Mouse (Mus musculus) left cerebral cortex, postnatal 36 days (tissue): ENCODE measurements around the gene Gm6525. TPM values are rescaled to one million over a fixed set of nuclear protein-coding genes. Genes with fewer than 3 reads are reported as not detected.
A peak's percentile ranks its signal among the peaks of the same experiment; 100 is the strongest.

Experiments
- DNase-seq, 2 experiments: peaks; one replicate each; pipeline ENCODE4 v3.0.0; 2021 to 2022; ENCODE audit warnings: low spot score in 2 of 2, mixed read lengths in 1 of 2
- intact Hi-C: fragments of 180-260 bp; cut with DNase I; formaldehyde crosslinking; loops from one replicate; pipeline ENCODE4 v1.15.1; 2025
- total RNA-seq, 2 experiments: library from RNA; stranded (reverse); gene quantifications; 2 replicates each; pipeline ENCODE4 v1.2.3; 2021

Gene Gm6525
- total RNA-seq, 2 experiments from 2014 or later, result not detected

DNA sequence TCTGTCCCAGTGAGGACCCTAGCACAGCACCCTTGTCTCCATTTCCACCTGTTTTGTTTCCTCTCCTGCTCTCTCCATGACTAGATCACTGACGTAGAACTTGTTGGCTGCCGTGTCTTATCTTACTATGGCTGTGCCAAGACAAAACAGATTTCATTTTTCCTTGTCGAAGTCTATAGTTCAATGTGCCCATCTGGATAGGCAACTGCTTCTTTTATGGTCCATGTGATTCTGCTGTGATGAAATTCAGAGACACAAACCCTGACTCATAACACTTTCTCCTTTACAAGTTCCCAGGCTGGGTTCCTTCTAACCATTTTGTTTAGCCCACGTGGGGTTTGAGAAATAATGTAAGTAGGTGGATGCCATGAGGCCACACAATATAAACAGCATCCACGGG is 7.8 kb upstream of the Gm6525 start:
- DNase-seq, result no peak
- intact Hi-C loops, result no loop called here

DNA sequence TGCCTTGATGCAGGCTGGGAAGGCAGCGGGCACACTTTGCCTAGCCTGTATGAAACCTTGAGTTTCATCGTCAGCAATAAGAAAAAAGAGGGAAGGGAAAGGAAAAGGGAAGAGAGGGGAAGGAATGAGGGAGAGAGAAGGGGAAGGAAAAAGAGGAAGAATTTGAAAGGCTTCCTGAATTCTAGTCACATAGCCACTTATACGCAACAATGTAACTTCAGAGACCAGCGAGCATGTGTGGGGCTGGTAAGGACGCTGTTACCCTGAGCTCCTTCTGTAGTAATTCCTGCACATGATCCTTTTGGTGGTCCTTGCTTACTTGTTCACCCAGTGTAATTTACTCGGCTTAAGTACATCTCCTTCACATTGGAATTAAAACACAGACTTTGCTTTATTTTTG is 5.0 kb upstream of the Gm6525 start:
- intact Hi-C loops, result no loop called here
- no peak for DNase-seq

DNA sequence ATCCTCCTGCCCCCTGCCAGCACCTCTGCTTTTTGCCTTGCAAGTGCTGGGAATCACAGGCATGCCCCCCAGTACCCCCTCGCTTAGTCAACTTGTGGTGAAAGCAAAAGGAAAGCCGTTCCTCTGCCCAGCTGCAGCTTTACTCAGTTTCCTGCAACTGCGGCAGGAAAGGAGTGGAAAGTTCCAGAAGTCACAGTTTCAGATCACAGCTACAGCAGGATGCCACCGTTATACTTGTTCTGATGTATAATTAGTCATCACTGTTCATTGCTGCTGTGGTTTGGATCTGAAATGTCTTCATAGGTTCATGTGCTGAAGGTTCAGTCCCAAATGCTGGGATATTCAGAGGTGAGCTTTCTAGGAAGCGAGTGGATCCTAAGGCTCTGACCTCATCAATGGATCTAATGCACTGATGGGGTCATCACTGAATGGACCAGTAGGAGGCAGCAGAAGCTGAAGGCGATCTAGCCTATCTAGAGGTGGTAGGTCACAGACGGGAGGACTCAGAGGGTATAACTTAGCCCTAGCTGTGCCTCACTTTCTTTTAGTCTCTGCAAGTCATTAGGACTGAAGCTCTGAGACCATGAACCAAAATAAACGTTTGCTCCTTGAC is 4.4 kb upstream of the Gm6525 start:
- intact Hi-C loops, result no loop called here
- no peak for DNase-seq

DNA sequence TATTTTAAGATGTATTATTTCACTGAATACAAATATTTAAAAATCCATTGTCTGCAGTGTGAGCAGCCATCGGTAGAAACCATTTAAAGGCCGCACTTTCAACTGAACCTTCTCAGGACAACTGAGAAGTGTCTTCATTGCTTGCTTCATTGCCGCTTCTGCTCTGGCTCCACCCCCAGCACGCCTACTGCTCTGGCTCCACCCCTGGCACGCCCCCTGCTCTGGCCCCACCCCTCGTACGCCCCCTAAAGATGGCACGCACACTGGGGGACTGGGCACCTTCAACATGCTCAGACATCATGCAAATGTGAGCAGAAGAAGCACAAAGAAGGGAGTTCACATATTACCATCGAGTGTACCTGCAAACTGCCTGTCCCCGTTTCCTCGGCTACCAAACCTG is 1.5 kb upstream of the Gm6525 start:
- intact Hi-C loops, result no loop called here
- no peak for DNase-seq

DNA sequence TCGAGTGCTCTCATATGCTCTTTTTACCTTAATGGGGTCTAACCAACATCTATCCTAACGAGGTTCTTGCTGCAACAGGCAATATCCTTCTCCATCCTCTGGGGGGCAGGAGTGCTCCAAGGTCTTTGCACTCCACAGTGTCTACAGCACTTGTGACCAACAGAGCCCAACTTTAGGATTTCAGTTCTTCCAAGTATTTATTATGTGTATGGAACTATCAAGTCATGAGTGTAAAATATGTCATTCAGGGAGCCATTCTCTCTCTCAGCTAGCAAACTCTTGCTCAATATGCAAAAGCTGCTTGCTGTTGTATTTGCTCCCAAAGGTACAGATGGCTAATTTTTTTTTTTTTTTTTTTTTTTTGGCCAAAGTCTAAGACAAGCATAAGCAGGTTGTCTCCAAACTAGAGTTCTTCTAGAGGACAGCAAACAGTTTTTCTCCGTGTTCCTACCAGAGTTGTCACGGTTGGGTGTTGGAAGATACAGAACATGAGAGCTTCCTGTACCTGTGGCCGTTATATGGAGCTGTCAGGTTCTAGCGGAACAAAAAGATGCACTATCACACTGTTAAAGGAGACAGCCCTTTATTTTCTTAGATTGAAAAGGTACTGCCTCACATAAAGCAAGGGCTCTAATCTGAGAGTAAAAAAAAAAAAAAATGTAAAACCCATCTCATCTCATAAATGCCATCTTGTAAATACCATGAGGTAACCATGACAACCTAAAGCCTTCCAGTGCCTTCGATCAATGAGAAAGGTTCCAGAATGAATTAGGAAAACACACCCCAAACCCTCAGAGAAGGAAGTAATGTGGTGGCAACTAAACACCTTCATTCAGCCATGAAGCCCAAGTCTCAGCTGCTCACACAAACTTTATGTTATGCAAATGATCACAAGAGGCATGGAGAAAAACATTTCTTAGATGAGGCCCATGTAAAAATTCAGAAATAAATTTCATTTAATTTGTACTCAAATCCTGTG is 1.7 kb downstream of the Gm6525 start:
- peak; percentile 54 to 60 for DNase-seq

DNA sequence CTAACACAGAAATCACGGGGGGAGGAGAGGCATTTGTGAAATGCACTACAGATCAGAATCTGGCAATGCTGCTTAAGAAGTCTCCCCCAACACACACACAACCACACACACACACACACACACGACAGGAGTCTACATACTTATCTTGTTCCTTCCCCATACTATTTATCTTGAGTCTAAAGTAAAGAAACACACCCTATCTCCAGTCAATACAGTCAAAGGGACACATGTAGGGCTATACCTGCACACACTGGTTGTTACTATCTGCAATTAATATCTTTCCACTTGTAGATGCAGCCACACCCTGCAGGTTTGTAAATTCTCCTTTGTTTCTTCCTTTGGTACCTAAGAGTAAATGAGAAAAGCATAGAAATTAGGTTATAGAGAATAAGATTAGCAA is 3.9 kb downstream of the Gm6525 start:
- intact Hi-C loops, result no loop called here
- DNase-seq, result no peak

More for the DNA sequence above, 1.7 kb downstream of the Gm6525 start:
- intact Hi-C loops, result loop anchor here (1.0 to 2.0 kb wide), 2 partner anchors 129 to 138 kb away; no protein-coding TSS in a partner anchor

DNA sequence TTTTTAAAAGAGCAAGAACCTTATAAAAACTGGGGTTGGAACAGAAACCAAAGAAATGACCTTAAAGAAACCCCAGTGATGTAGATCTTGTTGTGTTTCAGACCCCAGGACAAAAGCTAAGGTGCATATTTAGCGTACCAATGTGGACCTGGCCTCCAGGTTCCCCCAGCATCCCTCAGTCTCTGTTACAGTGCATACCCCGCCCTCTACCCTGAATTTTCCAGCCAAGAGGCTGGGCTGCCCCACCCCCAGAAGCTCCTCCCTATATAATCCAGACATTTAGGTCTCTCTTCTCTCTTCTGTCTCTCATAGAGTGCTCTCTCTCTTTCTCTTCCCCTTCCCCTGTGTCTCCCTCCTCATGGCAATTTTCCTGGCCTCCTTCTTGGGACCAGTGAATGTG is 6.4 kb downstream of the Gm6525 start:
- intact Hi-C loops, result no loop called here
- no peak for DNase-seq

DNA sequence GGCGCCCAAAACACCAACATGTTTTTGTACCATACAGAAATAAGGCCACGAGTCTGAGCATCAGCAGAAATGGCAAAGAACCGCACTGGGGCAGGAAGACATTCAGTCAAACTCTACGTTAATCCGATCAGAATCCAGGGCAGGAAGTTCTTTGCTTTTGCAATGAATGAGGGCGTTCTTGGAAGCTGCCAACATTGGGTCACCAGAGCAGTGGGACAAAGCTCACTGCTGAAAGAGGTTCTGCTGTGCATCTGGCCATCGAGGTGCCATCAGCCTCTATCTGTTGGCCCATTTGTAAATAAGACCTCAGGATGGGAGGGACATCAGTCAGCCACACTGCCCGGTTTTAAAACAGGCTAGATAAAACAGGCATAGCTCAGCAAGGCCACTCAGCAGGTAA is 7.2 kb downstream of the Gm6525 start:
- no peak for DNase-seq
- intact Hi-C loops, result no loop called here

DNA sequence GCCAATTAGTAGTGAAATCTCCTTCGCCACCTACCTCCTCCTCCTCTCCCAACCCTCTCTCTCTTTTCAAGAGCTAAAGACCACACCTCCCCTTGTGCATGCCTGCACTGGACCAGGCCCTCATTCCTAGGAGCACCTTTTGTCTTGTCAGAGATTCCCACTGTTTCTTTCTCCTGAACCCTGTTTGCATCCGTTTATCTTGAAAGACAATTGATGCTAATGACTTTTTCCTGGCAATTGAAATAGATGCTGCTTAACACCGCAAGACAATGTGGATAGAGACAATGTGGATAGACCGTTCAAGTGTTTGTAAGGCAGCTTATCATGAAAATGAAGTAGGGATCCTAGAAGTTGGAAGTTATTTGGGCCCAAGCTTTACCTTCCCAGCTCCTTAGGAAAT is 7.8 kb downstream of the Gm6525 start:
- intact Hi-C loops, result no loop called here
- no peak for DNase-seq

DNA sequence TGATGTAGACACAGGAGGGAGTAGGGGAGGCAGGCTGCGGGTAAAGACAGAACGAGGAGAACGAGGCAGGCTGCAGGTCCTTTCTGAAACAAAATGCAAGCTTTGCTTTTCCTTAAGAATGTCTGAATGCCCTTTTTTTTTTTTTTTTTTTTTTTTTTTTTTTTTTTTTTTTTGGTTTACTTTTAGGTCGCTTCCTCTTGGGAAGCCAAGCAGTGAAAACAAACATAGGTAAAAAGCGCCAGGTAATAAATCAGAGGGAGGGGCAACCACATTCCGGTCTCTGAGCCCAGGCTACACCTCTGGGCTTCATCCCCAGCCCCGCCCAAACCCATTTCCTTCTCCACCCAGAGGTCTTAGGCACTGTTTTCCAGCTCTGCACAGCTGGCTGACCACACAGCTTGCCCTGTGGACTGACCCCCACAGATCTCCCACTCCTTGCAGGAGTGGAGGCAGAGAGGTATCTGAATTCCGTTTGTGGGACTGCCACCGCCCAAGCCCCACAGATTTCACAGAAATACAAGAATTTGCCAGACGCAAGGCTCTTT is 15.8 kb downstream of the Gm6525 start:
- intact Hi-C loops, result no loop called here
- DNase-seq, result no peak

DNA sequence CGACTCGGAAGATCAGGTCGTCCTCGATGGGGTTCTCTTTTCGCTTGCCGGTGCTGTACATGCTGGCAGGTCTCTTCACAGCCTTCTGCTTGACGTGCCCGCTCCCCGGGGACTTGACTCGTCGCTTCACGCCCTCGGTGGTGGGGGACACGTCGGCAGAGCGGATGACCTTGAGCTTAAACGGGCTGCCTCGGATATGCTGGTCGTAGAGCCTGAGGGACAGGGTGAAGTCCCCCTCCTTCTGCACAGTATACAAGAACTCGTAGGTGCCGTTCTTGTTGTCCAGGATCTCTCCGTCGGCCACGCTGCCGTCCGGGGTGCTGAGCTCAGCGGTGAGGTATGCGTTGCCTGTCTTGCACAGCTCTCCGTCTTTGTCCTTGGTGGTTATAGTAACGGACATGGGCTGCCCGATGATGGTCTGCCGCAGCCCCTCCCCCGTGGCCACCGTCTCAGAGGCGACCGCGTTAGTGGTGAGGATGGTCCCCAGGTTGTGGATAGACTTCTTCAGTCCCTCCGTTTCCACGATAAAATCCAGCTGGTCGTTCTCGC is 16.7 kb downstream of the Gm6525 start:
- DNase-seq, result no peak

DNA sequence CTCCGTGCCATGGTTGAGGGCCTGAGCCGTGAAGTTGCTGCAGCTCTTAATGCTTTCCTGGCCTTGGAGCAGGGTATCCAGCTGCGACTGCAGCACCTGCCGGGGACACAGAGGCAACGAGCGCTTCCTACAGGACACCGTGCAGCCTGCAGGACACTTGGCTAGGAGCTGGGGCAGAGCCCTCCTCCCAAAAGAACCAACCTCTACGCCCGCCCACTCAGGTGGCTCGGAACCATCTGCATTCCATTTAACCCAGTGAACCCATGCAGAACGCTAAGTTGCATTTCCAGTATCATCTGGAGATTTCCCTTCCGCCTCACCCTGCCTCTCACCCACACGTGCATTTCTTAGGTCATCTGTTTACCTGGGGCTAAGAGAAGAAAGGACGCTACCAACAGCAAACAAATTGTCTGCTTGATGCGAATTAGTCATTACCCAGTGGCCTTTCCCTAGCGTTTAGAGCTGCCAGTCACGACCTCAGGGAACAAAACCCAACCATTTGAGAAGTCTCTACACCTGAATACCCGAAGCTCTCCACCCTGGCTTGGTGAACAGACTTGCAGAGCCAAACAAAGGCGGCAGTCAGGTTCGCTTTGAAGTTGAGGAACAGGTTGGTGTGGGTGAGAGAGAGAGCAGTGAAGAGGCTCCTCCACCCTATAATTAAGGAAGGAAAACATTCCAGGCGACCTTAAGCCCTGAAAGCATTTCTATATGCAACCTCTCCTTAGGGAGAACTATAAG is 17.4 kb downstream of the Gm6525 start:
- intact Hi-C loops, result no loop called here
- DNase-seq, result no peak

More for the DNA sequence above, 16.7 kb downstream of the Gm6525 start:
- intact Hi-C loops, result no loop called here

DNA sequence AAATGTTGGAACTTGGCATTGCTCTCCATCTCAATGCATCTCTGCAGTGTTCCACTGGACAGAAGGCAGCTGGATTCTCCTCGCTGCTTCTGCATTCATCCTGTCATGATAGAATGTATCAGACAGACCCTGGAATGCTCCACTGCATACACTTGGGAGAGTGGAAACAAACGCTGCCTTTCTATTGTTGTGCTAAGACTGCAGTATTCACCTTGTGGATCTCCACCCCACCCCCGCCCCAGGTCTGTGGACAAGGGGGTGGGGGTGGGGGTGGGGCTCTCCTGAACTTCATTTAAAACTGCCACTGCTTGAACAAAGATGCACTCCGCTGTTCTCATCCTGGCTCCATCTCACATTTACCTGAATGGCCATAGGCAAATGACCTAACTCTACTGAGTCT is 20.0 kb downstream of the Gm6525 start:
- no peak for DNase-seq
- intact Hi-C loops, result no loop called here

DNA sequence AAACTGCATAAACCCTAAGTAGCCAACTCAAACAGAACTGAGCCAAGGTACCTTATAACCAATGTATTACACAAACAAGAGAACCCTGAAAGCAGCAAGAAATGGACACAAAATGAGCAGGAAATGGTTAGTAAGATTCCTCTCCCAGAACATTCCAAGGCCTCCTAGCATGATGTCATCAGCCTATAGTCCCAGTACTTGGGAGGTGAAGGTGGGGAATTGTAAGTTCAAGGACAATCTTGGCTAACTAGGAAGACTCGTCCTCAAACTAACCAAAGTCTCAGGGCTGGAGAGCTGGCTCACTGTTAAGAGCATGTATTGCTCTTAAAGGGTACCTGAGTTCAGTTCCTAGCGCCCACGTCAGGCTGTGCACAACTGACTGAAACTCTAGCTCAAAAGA is 24.3 kb downstream of the Gm6525 start:
- DNase-seq, result no peak
- intact Hi-C loops, result no loop called here

DNA sequence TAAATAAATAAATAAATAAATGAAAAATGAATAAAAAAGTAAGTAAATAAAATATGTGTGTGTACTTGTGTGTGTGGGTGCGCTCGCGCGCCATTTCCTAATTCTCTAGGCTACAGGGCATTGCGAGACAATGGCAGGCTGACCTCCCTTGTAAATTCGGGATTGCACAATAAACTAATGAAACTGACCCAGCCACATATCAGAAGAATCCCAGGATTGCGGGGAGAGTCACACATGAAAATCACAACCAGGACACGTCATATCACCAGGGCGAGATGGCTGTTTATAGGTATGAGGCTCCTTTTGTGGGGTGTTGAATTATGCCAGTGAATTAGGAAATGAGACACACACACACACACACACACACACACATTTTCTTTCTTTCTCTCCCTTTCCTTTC is 25.6 kb downstream of the Gm6525 start:
- DNase-seq, result no peak
- intact Hi-C loops, result no loop called here

DNA sequence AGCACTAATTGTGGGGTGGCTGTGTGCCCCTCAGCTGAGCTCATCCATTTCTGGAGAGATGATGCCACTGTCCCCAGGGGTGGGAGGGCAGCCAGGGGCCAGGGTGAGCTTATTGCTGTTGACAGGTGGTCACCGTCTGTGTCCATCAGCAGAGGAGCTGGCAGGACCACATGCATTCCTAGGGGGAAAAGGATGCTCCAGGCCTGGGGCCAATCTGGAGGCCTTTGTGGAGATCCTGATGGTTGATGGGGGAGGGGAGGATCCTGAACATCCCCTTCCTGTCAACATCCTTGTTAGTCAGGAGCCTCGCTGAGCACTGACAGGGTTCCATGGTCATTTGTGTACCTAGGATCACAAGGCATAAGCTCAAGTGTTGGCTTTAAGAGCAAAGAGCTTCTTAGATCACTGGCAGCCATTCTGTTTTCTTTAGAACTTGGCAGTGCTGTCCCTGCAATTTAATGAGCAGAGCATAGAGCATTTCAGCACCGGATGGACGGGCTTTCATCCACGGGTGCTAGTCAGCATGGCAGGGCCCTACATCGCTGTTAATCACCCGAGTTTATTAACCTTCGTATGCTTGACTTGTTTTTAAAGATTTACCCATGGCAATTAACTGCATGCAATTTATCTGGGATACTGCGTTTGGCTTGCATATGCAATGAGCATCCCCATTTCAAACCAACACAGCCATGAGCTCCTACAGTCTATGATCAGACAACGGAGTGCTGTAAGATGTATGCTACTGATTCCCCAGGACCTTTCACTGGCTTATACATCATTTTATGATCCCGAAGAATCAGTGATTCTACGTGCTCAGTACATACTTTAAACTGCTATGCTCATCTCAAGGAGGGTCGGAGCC is 26.9 kb downstream of the Gm6525 start:
- DNase-seq, result no peak
- intact Hi-C loops, result no loop called here

DNA sequence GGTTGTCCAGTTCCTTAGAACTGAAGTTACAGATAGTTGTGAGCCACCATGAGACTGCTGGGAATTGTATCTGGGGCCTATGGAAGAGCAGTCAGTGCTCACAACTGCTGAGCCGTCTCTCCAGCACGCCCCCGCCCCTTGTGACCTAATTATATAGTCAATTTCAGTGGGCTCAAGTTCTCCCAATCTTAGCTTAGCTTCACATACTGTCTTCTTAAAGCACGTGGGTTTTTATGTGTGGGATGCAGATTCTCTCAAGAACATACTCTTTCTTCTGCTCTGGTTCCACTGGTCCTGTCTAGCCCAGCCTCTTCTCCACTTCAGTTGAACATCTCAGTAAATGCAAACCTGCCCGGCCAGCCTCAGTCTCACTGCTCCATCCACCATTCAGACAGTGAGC is 30.7 kb downstream of the Gm6525 start:
- intact Hi-C loops, result no loop called here
- DNase-seq, result no peak

DNA sequence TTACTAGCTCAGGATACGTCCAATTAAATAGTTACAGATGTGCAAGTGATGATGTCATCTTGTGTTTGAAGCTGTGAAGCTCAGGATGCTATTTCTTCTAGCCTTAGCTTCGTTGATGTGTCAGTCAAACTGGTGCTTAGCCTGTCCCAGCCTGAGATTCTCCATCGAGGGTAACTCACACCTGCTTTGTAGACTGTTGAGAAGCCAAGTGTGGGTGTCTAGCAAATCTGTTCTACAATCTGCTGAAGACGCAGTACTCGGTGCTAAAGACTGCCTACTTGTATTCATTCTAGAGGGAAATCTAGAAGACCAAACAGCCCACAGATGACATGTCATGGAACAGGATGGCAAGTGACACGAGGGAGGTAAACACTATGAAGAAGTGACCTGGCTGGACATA is 31.7 kb downstream of the Gm6525 start:
- no peak for DNase-seq
- intact Hi-C loops, result no loop called here

DNA sequence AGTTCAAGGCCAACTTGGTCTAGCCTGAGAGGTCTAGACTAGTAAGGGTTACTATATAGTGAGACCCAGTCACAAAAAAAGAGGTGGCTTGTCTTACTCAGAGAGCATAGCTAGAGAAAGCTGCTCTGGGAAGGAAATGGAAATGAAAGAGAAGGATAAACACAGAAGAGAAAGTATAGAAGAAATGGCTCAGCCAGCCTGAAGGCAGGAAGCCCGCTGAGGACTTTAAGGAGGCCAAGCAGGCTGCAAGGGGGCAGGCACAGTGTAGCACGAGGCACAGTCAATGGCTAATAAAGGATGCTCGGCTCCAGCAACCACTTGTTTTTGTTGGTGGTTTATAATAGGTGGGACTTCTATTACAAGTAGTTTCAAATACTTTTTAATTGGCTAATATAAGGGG is 32.2 kb downstream of the Gm6525 start:
- intact Hi-C loops, result no loop called here
- DNase-seq, result no peak
